Mouse (Mus musculus) mouse trophoblast stem cell (cell line): ENCODE data around the gene Adam6b.

ENCODE experiments used
- in situ Hi-C, 2 experiments: fragments of 300-500 bp; cut with MseI, MboI; formaldehyde crosslinking; loops; 2 replicates in 1 of 2; 3 replicates in 1 of 2; pipeline ENCODE4 v1.15.1; 2025

The Adam6b gene

GRCm38 (mm10) chr12:113489211-113489610 lies at the start of gene Adam6b:
Adam6b (plus strand) TSS chr12:113489511.
- in situ Hi-C loops, result loop anchor here in 1 of 2 experiments (25.0 kb wide), 1 partner anchor 98 kb away; no protein-coding TSS in a partner anchor

GRCm38 (mm10) chr12:113446061-113446460 lies 43.2 kb upstream of the Adam6b start:
- in situ Hi-C loops, result no loop called here

- in situ Hi-C loops, result loop anchor here in 1 of 2 experiments (25.0 kb wide), 1 partner anchor 111 kb away; no protein-coding TSS in a partner anchor
These were observed 13.1 kb upstream of the Adam6b start for GRCm38 (mm10) chr12:113476164-113476563.

GRCm38 (mm10) chr12:113482147-113482546 lies 7.2 kb upstream of the Adam6b start:
- in situ Hi-C loops, result loop anchor here (5.0 to 25.0 kb wide), 2 partner anchors 105 to 260 kb away; no protein-coding TSS in a partner anchor

DNA sequence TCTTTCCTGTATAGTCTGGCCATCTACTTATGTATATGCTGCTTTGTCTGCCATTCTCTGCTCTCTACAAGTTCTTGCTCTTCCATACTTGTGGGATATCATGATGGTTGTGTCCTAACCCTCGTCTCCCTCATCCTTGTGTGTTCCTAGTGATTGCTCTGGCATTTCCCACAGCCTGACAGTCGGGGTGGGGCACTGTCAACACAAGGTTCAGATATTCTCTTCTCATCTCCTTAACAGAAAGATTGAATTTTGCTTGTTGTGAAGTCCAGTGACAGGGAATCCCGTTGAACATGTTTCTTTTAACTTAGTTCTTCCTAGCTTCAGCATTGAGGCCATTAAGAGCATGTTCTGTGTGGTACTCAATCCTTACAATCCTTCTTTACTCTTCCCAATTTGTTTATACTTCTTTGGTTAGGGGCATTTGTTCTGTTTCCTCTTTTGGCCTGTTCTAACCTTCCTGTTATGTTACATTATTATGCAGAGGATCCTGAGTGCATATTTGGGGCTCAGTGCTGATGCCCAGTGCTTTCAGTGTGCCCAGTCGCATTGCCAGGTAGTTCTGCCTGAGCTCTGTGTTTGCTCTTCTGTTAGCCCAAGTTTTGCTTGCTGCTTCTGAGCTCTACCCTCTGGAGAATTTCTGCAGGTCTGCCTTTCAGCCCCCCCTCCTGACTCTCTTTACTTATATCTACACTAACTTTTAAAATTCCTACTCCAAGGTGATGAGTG lies 6.5 kb upstream of the Adam6b start:
- in situ Hi-C loops, result loop anchor here (5.0 to 25.0 kb wide), 2 partner anchors 104 to 261 kb away; no protein-coding TSS in a partner anchor

DNA sequence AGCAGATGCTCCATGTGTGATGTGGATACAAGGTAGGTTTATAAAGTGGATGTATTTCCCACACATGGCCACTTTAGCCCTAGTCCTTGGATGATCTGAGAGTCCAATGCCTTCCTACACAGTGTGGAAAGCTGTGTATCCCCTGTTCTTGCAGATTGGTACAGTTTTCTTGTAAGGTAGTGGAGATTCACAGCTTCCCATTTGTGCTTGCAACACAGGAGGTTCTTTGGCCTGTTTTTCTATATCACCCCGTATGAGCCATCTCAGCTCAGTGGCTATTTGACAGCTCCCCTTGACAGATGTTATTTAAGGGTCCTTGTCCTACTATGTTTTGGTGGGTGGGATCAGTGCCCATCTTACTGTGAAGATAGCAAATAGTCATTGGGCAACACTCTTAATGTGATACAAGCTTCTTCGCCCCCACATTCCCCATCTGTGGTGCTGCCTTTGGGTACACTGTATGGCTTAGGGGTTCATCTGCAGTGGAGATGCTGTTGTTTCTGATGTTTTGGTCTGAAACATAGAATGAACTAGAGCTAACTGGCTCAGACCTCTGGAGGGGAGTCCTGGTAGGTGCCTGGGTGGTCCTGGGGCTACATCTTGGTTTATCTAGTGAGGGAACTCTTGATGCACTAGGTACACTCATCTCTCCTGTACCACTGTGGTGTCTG lies 5.7 kb upstream of the Adam6b start:
- in situ Hi-C loops, result loop anchor here (5.0 to 25.0 kb wide), 2 partner anchors 104 to 261 kb away; no protein-coding TSS in a partner anchor

DNA sequence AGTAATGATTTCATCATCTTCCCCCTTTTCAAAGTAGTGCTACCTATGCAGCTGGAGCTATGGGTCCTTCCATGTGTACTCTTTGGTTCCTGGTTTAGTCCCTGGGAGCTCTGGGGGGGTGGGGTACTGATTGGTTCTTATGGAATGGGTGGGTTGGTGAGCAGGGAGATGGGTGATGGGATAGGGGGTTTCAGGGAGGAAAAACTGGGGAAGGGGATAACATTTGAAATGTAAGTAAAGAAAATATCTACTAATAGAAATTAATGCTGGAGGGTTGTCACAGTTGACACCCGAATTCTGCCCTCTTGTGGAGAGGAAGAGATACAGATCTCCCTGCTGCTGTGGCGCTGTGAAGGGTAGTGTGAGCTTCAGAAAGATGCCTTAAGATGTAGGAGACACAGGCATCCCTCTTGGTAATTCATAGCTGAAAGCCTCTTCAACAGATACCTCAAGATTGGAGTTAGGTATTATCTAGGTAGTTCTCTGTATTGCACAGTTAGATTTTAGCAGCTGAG lies 4.3 kb upstream of the Adam6b start:
- in situ Hi-C loops, result loop anchor here (5.0 to 25.0 kb wide), 2 partner anchors 102 to 263 kb away; no protein-coding TSS in a partner anchor

DNA sequence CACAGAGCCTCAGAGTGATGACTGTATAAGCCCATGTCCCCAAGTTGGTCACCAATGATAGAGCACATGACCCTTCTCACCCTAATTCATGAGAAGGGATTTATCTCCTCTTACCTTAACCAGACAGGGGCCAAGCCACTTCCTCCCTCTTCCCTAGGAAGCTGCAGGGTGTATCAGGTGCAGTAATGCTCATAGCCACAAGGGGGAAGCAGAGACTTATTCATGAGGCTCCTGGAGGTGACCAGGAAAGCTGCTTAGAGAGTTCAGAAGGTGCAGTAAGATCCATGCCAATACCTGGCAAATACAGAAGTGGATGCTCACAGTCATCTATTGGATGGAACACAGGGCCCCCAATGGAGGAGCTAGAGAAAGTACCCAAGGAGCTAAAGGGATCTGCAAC lies 1.6 kb upstream of the Adam6b start:
- in situ Hi-C loops, result loop anchor here in 1 of 2 experiments (25.0 kb wide), 1 partner anchor 100 kb away; no protein-coding TSS in a partner anchor

DNA sequence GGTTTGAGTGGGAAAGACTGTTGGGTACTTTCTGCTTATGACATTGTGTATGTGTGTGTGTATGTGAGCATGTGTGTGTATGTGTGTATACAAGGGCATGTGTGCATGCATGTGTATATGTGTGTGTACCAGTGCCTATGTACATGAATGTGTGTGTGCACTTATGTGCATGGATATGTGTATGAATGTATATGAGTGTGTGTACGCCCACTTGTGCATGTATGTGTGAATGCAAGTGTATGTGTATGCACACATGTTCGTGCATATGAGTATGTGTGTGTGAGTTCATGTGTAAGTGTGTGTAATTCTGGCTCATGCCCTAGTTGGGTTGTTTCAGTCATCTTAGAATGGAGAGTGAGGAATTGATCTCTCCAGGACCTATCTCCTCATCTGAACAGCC lies 36.6 kb downstream of the Adam6b start:
- in situ Hi-C loops, result no loop called here
